Mouse (Mus musculus) CD4-positive naive resting alpha-beta T cell, adult 76 days (primary cell): ENCODE measurements around the gene Arhgef3. TPM values are rescaled to one million over a fixed set of nuclear protein-coding genes. Genes with fewer than 3 reads are reported as not detected.

Experiments used
- total RNA-seq: library from RNA; stranded (reverse); gene quantifications from one replicate; pipeline ENCODE4 v1.2.4, GENCODE M21; 2023

The Arhgef3 gene
- 101 TPM for total RNA-seq

GRCm38 (mm10) chr14:27114362-27115274 is at the start of gene Arhgef3:
Arhgef3 (plus strand) TSS chr14:27114899.

GRCm38 (mm10) chr14:27428573-27428972 is 313.9 kb downstream of the Arhgef3 start, which contains the start of gene Fam208a:
Fam208a (plus strand) TSS chr14:27428834.

Other genes with a start within 250 kb of the Arhgef3 start
- gene Asb14, start 220.3 kb upstream of the Arhgef3 start, total RNA-seq: not detected
- gene Appl1, start 143.7 kb upstream of the Arhgef3 start, total RNA-seq: 45.9 TPM
- gene Hesx1, start 120.5 kb upstream of the Arhgef3 start, total RNA-seq: not detected
- gene Il17rd, start 76.0 kb upstream of the Arhgef3 start, total RNA-seq: 0.56 TPM